Mouse (Mus musculus): ENCODE measurements around the gene Plp2.
A peak's percentile ranks its signal among the peaks of the same experiment; 100 is the strongest.
"Not testable (repeated sequence)": the region's sequence is repeated elsewhere in the genome, so short reads cannot be mapped to it uniquely, and the experiment has no call there.

Gene Plp2

GRCm38 (mm10) chrX:7670921-7671623 lies at the start of gene Plp2:
TSS of gene Plp2 (minus strand) at chrX:7671390.
- peak; percentile 53 for DNase-seq (ENCODE audit: low spot score)

GRCm38 (mm10) chrX:7716058-7716457 lies 44.9 kb upstream of the Plp2 start:
- not testable (repeated sequence) for DNase-seq (ENCODE audit: low spot score)

- DNase-seq (ENCODE audit: low spot score), result peak; percentile 94
Measured at GRCm38 (mm10) chrX:7714135-7714899, 43.1 kb upstream of the Plp2 start, which contains the start of gene Wdr45. TSS of gene Wdr45 (plus strand) at chrX:7714333.

- DNase-seq (ENCODE audit: low spot score), result not testable (repeated sequence)
Measured at GRCm38 (mm10) chrX:7713764-7714134, 42.6 kb upstream of the Plp2 start.

- DNase-seq (ENCODE audit: low spot score), result peak; percentile 92
Measured at GRCm38 (mm10) chrX:7696954-7697381, 25.8 kb upstream of the Plp2 start, which contains the start of gene Gpkow. TSS of gene Gpkow (plus strand) at chrX:7697131.

GRCm38 (mm10) chrX:7696520-7696919 lies 25.3 kb upstream of the Plp2 start:
- no peak for DNase-seq (ENCODE audit: low spot score)

- peak; percentile 44 for DNase-seq (ENCODE audit: low spot score)
Measured at GRCm38 (mm10) chrX:7692862-7693261, 21.7 kb upstream of the Plp2 start.

GRCm38 (mm10) chrX:7690486-7690885 lies 19.3 kb upstream of the Plp2 start:
- no peak for DNase-seq (ENCODE audit: low spot score)

GRCm38 (mm10) chrX:7688321-7688720 lies 17.1 kb upstream of the Plp2 start:
- no peak for DNase-seq (ENCODE audit: low spot score)

- no peak for DNase-seq (ENCODE audit: low spot score)
Measured at GRCm38 (mm10) chrX:7680864-7681263, 9.7 kb upstream of the Plp2 start, which contains the start of gene Magix. TSS of gene Magix (minus strand) at chrX:7681251.

- DNase-seq (ENCODE audit: low spot score), result no peak
Measured at GRCm38 (mm10) chrX:7680057-7680412, 8.8 kb upstream of the Plp2 start.

GRCm38 (mm10) chrX:7679405-7680056 lies 8.3 kb upstream of the Plp2 start:
- peak; percentile 94 for DNase-seq (ENCODE audit: low spot score)

- no peak for DNase-seq (ENCODE audit: low spot score)
Measured at GRCm38 (mm10) chrX:7678986-7679385, 7.8 kb upstream of the Plp2 start.

- DNase-seq (ENCODE audit: low spot score), result peak; percentile 32
Measured at GRCm38 (mm10) chrX:7675001-7675380, 3.8 kb upstream of the Plp2 start.

- DNase-seq (ENCODE audit: low spot score), result peak; percentile 52
Measured at GRCm38 (mm10) chrX:7674284-7675000, 3.3 kb upstream of the Plp2 start.

GRCm38 (mm10) chrX:7673578-7674281 lies 2.5 kb upstream of the Plp2 start:
- peak; percentile 63 for DNase-seq (ENCODE audit: low spot score)

- DNase-seq (ENCODE audit: low spot score), result no peak
Measured at GRCm38 (mm10) chrX:7672739-7673138, 1.5 kb upstream of the Plp2 start.

GRCm38 (mm10) chrX:7670390-7670881 lies 754 bp downstream of the Plp2 start:
- DNase-seq (ENCODE audit: low spot score), result peak; percentile 72

GRCm38 (mm10) chrX:7665739-7666502 lies 5.3 kb downstream of the Plp2 start:
- no peak for DNase-seq (ENCODE audit: low spot score)

- DNase-seq (ENCODE audit: low spot score), result no peak
Measured at GRCm38 (mm10) chrX:7664791-7665190, 6.4 kb downstream of the Plp2 start.

All from MN1 (cell line).